Mouse (Mus musculus) CH12F3 (cell line): ENCODE data around the gene Cggbp1.
"Not testable (repeated sequence)": the region's sequence is repeated elsewhere in the genome, so short reads cannot be mapped to it uniquely, and the experiment has no call there.

Experiments
- in situ Hi-C: fragments of 300-500 bp; cut with MboI; formaldehyde crosslinking; loops from 2 replicates; pipeline ENCODE4 v1.14.3; 2020; ENCODE audit warnings: low sequenced_read_pairs

Cggbp1 gene

DNA sequence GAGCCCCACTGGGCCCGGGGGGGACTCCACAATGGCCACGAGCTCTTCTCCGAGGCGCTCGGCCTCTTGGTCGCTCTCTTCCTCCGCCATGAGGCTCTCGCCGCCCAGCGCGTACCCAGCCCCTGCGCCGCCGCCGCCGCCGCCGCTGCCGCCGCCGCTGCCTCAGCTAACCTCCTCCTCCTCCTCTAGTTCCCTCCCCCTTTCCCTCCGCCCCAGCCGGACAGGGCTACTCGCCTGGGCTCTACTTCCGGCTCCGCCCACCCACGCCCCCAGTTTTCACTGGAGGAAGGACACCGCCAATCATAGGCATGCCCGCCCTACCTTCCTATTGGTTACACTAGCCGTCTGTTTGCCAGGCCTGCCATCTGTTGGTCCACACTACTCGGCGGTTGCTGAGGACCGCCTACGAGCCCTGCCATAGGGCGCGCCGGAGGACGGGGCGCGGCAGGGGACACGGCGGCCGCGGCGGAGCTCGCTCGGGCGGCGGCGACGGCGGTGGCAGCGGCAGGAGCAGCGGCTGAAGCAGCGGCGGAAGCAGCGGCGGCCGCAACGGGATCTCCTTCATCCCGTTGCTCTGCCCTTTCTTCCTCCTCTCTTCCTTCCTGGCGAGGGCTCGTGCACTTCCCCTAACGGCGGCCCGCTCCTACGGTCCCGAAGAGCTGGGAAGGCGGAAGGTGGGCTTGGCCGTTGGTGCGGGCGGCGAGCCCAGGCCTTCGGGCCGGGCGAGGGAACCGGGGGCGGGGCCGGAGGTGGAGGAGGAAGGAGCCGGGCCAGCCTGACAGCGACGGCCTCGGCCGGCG is at the start of gene Cggbp1, which contains the start of gene Zfp654:
Cggbp1 (plus strand) TSS at position 434 of the 800 bp plus-strand sequence.
Zfp654 (minus strand) TSS at position 90 of the 800 bp plus-strand sequence.
- in situ Hi-C loops = no loop called here

DNA sequence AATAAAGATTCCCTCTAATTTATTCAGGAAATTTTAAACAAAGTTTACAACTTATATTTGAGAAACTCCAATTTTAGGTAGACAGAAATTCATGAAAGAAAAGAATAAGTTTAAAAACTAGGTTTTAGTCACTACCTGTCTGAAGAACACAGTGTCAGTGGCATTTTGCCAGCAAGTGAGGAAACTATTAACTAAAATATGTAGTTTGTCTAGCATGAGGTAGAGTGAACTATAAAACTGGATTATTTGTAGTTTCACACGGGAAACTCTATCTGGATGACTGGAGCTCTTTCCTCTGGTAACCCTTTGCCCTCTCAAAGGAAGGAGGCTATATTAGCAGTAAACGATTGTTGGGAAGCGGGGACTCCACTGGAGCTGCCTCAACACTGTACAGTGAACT is 48.8 kb upstream of the Cggbp1 start:
- in situ Hi-C loops = no loop called here

GRCm38 (mm10) chr16:64817094-64817765 is 34.6 kb upstream of the Cggbp1 start:
- in situ Hi-C loops = no loop called here

DNA sequence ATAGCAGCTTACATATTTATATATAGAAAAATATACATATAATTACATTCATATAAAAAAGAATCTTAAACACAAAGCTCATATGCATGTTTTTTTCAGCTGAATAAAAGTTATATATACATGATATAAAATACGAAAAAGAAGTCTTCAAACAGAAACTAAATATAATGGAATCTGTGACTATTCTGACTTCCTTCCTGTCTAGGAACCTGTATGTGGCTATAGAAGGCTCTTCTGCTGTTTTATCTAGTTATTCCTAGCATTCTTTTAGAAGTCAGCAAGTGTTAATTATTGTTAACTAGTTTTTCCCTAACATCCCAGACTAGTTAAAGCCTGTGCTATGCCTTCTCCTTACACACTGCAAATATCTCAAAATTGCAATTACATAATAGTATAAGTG is 27.9 kb upstream of the Cggbp1 start:
- in situ Hi-C loops = no loop called here

- in situ Hi-C loops = no loop called here
Measured at GRCm38 (mm10) chr16:64824474-64824873, 27.3 kb upstream of the Cggbp1 start.

DNA sequence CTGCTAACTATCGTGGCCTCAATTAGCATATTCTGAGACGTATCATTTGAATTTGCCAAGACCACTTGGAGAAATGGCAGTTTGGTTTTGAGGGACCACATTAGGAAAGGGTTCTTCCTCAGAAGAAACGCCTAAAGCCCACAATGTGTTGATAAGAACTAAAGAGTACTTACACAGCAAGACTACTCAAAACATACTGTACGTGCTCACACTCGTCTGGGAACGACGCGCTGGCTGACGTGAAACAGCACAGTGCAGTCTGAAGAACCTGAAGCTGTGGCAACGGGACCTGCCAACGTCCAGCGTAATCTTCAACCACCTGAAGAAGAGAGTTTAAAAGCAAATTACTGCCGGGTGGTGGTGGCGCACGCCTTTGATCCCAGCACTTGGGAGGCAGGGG is 21.5 kb upstream of the Cggbp1 start:
- in situ Hi-C loops = no loop called here

GRCm38 (mm10) chr16:64835996-64836545 is 15.7 kb upstream of the Cggbp1 start:
- in situ Hi-C loops = no loop called here

DNA sequence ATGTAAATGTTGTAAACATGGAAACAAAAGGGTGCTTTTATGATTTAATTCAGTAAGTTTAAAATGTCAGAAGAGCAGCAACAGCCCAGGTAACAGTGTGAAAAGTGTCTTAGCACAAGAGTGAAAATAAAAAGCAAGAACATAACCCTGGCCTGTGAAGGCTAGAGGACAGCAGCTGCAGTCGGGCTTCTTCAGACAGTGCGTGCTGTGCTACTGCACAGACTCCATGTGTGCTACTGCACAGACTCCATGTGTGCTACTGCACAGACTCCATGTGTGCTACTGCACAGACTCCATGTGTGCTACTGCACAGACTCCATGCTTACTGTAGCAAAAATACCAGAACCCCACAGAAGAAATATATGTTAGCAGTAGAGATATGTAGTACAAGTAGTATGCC is 15.1 kb upstream of the Cggbp1 start:
- in situ Hi-C loops = no loop called here

- in situ Hi-C loops = no loop called here
Measured at GRCm38 (mm10) chr16:64841481-64842373, 10.1 kb upstream of the Cggbp1 start.

- in situ Hi-C loops = no loop called here
Measured at GRCm38 (mm10) chr16:64842374-64842729, 9.4 kb upstream of the Cggbp1 start.

DNA sequence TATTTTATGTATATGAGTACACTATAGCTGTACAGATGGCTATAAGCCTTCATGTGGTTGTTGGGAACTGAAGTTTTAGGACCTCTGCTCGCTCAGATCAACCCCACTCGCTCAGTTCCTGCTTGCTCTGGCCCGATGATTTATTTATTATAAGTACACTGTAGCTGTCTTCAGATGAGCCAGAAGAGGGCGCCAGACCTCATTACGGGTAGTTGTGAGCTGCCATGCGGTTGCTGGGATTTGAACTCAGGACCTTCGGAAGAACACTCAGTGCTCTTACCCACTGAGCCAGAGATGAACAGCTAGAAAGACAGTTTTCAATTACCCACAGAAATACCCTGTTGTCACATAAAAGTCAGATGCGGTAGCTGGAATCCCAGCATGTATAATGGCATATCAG is 5.8 kb upstream of the Cggbp1 start:
- in situ Hi-C loops = no loop called here

GRCm38 (mm10) chr16:64850287-64851084 is 1.3 kb upstream of the Cggbp1 start:
- in situ Hi-C loops = no loop called here

DNA sequence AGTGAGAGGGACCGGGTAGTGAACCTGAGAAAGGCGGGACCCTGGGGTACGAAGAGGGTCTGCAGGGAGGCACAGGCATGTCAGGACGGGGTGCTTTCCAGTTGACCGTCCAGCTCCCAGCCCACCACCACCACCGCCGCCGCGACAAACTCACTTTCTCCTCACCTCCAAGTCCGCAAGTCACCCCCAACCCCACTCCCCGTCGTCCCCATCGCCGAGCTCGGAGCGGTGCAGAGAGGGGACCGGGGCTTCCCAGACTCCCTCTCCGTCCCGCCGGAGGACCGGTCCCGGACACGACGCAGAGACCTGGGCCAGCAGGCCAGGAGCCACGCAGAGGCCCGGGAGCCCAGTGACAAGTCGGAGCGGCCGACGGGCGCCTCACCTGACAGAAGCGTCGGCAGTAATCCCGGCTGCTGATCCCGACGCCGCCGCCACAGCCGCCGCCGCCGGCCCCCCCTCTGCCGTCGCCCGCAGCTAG is 672 bp upstream of the Cggbp1 start:
- in situ Hi-C loops = no loop called here

DNA sequence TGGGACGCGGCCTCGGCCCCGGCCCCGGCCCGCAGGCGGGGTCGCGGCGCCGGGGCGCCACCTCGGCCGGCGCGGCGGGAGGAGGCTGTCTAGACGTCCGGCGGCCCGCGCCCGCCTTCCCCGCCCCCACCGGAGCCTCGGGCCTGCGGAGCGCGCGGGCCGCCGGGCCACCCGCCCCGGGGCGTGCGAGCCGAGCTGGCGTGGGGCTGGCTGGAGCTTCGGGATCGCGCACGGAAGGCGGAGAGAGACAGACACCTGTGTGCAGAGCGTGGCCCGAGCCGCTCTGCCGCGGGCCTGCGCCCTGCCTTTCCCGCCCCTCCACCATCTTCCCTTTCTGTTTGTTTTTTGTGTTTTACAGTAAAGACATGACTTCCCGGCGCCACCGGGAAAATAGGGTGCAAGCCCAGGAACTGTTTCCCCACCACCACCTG is 660 bp downstream of the Cggbp1 start:
- in situ Hi-C loops = no loop called here

DNA sequence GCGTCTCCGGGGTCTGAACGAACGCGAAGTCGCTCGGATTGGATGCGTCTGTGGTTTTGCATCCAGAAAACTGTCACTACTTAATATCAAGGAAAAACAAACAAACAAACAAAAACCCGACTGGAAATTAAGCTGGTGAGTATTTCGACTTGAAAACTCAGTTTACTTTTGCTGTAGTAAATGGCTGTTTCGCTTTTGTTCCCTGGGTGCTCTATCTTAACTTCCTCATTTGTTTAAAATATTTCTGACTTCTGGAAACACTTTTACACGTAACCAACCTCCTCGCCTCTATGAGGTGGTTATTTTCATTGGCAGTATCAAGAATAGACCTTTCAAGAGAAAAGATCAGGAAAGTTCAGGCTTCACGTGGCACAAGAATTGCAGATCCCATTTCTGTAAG is 1.1 kb downstream of the Cggbp1 start:
- in situ Hi-C loops = no loop called here

- in situ Hi-C loops = no loop called here
Measured at GRCm38 (mm10) chr16:64856946-64857345, 5.2 kb downstream of the Cggbp1 start.

DNA sequence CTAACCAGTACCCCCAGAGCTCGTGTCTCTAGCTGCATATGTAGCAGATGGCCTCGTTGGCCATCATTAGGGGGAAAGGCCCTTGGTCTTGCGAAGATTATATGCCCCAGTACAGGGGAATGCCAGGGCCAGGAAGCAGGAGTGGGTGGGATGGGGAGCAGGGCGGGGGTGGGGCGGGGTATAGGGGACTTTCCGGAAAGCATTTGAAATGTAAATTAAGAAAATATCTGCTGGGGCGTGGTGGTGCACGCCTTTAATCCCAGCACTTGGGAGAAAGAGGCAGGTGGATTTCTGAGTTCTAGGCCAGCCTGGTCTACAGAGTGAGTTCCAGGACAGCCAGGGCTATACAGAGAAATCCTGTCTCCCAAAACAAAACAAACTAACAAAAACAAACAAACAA is 14.0 kb downstream of the Cggbp1 start:
- in situ Hi-C loops = not testable (repeated sequence)

DNA sequence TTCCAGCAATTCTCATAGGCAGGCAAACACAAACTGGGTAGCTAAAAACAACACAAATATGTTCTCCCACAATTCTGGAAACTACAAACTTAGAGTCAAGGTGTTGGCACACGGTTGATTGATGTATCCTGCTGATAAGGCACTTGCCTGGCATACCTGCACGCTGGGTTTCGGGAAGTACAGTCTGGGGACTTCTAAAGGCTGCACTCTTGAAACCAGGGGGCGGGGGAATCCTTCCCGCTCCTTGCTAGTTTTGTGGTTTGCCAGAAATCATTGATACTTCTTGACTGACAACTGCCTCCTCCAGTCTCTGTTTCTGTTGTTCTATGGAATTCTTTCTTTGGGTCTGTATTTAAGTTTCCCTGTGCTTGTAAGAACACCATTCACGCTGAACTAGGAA is 16.8 kb downstream of the Cggbp1 start:
- in situ Hi-C loops = no loop called here

GRCm38 (mm10) chr16:64869621-64870020 is 17.8 kb downstream of the Cggbp1 start:
- in situ Hi-C loops = no loop called here

DNA sequence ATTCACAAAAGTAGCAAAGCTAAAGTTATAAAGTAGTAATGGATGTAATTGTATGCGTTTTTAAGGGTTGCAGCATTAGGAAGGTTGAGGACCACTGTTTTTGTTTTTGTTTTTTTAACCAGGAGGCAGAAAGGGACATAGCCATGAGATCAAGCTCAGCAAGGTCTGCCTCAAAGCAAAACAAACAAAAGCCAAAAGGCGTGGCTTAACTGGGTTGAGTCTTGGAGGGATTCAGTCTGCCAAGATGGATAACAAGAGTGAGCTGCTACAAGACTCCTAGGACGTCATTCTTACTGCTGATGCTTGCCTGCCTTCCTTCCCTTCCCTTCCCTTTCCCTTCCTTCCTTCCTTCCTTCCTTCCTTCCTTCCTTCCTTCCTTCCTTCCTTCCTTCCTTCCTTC is 20.5 kb downstream of the Cggbp1 start:
- in situ Hi-C loops = no loop called here
